Mouse (Mus musculus) bone marrow, adult 2 months (tissue): Measurements from ENCODE around the gene Vkorc1.

Experiments
- CTCF ChIP-seq: fragments of 200-500 bp; IDR thresholded peaks from 2 replicates; pipeline ENCODE4 v1.5.1; 2011; ENCODE audit warnings: low read length, control low read depth; ENCODE audit not compliant: control insufficient read depth, insufficient read depth
- POLR2A ChIP-seq: fragments of 200-500 bp; IDR thresholded peaks from 2 replicates; pipeline ENCODE4 v1.6.1; 2011; ENCODE audit warnings: low read depth, mild to moderate bottlenecking, control low read depth, low read length, borderline replicate concordance; ENCODE audit not compliant: control insufficient read depth

- TF ChIP-seq CTCF (no peak), POLR2A (no peak)
These were observed 31.4 kb upstream of the Vkorc1 start for GRCm38 (mm10) chr7:127926846-127927245.
